Mouse (Mus musculus) limb, embryonic 13.5 days (tissue): Measurements from ENCODE around the gene Fam107b. TPM values are rescaled to one million over a fixed set of nuclear protein-coding genes. Genes with fewer than 3 reads are reported as not detected.

Experiments used
- ATAC-seq: fragments of 200-750 bp; cut with Nextera tagmentation; 2 replicates; pipeline ENCODE4 v1.8.0; 2017; ENCODE audit warnings: low read depth, moderate number of reproducible peaks, moderate TSS enrichment; ENCODE audit not compliant: low FRiP score
- H3K27ac ChIP-seq: fragments of 300-500 bp; sonication (generic); 2 replicates; pipeline ENCODE4 v1.5.1; 2015; ENCODE audit warnings: inconsistent platforms, mild to moderate bottlenecking, moderate library complexity
- H3K27me3 ChIP-seq: fragments of 300-500 bp; sonication (generic); 2 replicates; pipeline ENCODE4 v1.6.1; 2015; ENCODE audit warnings: mild to moderate bottlenecking, inconsistent platforms
- H3K36me3 ChIP-seq: fragments of 300-500 bp; sonication (generic); 2 replicates; pipeline ENCODE4 v1.6.1; 2015; ENCODE audit warnings: inconsistent platforms, mild to moderate bottlenecking, moderate library complexity
- H3K4me1 ChIP-seq: fragments of 300-500 bp; sonication (generic); 2 replicates; pipeline ENCODE4 v1.6.1; 2015; ENCODE audit warnings: inconsistent platforms
- H3K4me2 ChIP-seq: fragments of 300-500 bp; sonication (generic); replicated peaks from 2 replicates; pipeline ENCODE4 v1.6.1; 2015; ENCODE audit warnings: inconsistent platforms, mild to moderate bottlenecking, moderate library complexity
- H3K4me3 ChIP-seq: fragments of 300-500 bp; sonication (generic); 2 replicates; pipeline ENCODE4 v1.5.1; 2015; ENCODE audit warnings: moderate library complexity, mild to moderate bottlenecking, inconsistent platforms
- H3K9ac ChIP-seq: fragments of 300-500 bp; sonication (generic); 2 replicates; pipeline ENCODE4 v1.6.1; 2015; ENCODE audit warnings: mild to moderate bottlenecking, inconsistent platforms
- H3K9me3 ChIP-seq: fragments of 300-500 bp; sonication (generic); 2 replicates; pipeline ENCODE4 v1.6.1; 2016; ENCODE audit warnings: inconsistent platforms
- WGBS: fragments of 180-500 bp; shearing (Covaris S2); methylation state at CpG from one replicate; pipeline ENCODE4 v1.1.7; 2015; 5-methylcytosine and 5-hydroxymethylcytosine counted together
- polyA plus RNA-seq: library from polyadenylated mRNA; unstranded; fragments of >200 nt; fragmentation: Nextera tagmentation; extraction: Ambion mirVana; gene quantifications from 2 replicates; pipeline ENCODE4 v1.2.1, GENCODE M21; 2015

The Fam107b gene
- polyA plus RNA-seq, 1 experiment from 2014 or later = 34.9 TPM

DNA sequence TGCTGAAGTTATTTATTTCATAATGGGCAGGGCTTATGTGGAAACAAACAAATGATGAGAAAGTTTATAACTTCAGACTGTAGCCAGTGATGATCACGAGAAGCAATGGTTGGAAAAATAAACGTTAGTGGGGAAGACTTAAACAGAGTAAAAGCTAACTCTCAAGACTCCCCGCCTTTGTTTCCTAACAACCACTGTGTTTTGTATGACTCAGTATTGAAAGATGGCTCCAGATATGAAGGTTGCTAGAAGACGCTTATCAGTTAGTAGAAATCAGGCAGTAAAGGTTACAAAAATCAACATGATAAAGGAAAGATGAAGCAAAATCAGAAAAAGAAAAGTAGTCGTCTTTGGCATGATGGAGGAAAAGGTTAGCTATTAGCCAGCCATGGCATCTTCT, 78.9 kb downstream of the Fam107b start:
- 82% methylated on average over 5 of the region's 5 CpGs for WGBS
- no peak overlapping the region for H3K4me3 ChIP-seq
- no peak overlapping the region for H3K27ac ChIP-seq
- no peaks in the 10 kb centered on the region for H3K9me3 ChIP-seq
- ATAC-seq = no peak
- no peaks in the 10 kb centered on the region for H3K27me3 ChIP-seq
- no peaks in the 10 kb centered on the region for H3K36me3 ChIP-seq
- H3K9ac ChIP-seq = no peak overlapping the region
- no peaks in the 10 kb centered on the region for H3K4me1 ChIP-seq
- no peak overlapping the region for H3K4me2 ChIP-seq

DNA sequence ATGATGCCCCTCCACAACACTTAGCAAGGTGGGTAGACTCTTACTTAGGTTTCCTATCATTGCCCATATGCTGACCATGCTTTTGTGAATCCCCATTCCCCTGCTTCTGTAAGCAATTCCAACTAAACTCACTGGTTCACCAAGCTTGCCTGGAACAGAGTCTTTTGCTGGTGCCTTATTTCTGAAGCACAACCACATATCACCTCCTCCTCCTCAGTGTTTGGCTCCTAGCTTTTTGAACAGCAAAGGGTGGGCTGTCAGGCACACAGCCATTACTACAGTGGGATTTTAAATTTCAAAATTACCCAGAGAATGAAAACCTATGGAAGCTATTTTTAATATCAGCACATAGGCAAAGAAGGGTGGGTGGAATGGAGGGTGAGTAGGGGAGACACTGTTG, 84.3 kb downstream of the Fam107b start:
- no peak overlapping the region for H3K9ac ChIP-seq
- no peak overlapping the region for H3K4me3 ChIP-seq
- H3K27ac ChIP-seq = no peak overlapping the region
- H3K9me3 ChIP-seq = no peaks in the 10 kb centered on the region
- ATAC-seq = no peak
- no peak overlapping the region for H3K4me2 ChIP-seq
- no peaks in the 10 kb centered on the region for H3K27me3 ChIP-seq
- H3K4me1 ChIP-seq = peaks cover 16% of the 10 kb centered on the region
- no peaks in the 10 kb centered on the region for H3K36me3 ChIP-seq

DNA sequence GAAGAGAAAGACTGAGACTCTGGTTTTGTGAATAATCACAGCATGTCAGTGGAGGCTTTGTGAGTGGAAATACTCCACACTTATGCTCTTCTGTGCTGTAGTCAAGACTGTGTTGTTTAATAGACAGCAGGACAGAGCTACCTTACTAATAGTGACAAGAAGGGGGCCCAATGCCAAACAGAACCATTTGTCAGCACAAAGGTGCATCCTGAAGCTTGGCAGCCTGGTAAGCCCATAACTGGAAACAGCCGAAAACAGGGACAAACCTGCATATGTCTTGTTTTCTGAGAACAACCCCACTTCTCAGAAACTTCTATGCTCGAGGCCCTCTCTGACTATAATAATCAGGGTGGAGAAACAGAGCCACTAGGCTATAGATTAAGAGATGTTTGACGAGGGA, 85.8 kb downstream of the Fam107b start:
- Histone ChIP-seq H3K9ac (no peak overlapping the region), H3K4me3 (no peak overlapping the region), H3K4me2 (no peak overlapping the region), H3K27me3 (no peaks in the 10 kb centered on the region), H3K36me3 (no peaks in the 10 kb centered on the region), H3K27ac (no peak overlapping the region), H3K9me3 (no peaks in the 10 kb centered on the region), H3K4me1 (peaks cover 16% of the 10 kb centered on the region)
- 81% methylated on average over 3 of the region's 3 CpGs for WGBS
- ATAC-seq = no peak

DNA sequence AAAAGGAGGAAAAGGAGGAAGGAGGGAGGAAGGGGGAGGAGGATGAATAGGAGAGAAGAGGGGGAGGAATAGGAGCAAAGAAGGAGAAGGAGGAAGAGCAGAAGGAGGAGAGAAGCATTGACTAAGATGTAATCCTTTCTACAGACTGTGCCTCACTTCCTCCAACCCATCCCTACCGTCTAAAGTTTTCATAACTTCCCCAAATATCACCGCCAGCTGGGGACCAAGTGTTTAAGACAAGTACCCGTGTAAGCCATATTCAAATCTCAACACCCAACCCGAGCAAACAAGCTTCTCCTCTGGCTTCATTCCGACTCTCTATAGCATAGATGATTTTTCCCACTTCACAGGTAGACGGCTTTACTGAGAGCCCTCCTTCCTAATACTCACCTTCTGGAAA, 86.5 kb downstream of the Fam107b start:
- WGBS = 91% methylated on average over 6 of the region's 6 CpGs
- peaks cover 16% of the 10 kb centered on the region for H3K4me1 ChIP-seq
- ATAC-seq = no peak
- H3K27ac ChIP-seq = no peak overlapping the region
- no peaks in the 10 kb centered on the region for H3K9me3 ChIP-seq
- no peak overlapping the region for H3K4me3 ChIP-seq
- H3K36me3 ChIP-seq = no peaks in the 10 kb centered on the region
- no peak overlapping the region for H3K4me2 ChIP-seq
- no peaks in the 10 kb centered on the region for H3K27me3 ChIP-seq
- no peak overlapping the region for H3K9ac ChIP-seq

DNA sequence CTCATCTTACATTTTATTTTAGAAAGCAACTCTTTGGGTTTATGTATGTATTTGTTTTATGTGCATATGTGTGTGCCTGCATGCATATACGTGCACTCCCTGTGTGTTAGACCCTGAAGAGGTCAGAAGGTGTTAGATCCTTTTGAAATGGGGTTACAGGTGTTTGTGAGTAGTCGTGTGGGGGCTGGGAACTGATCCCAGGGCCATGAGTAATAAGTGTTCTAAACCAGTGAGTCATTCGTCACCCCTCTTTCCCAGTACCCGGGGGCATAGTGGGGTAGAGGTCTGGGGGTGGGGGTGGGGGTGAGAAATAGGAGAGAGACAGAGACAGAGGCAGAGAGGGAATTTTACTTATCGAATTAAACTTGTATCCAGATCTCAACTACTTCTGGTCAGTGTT, 87.1 kb downstream of the Fam107b start:
- WGBS = 71% methylated on average over 5 of the region's 5 CpGs
- Histone ChIP-seq H3K9me3 (no peaks in the 10 kb centered on the region), H3K4me1 (peaks cover 16% of the 10 kb centered on the region), H3K4me3 (no peak overlapping the region), H3K9ac (no peak overlapping the region), H3K36me3 (no peaks in the 10 kb centered on the region), H3K27ac (peak overlapping the region; percentile 8; the same call in 1 of the 2 replicates), H3K4me2 (no peak overlapping the region), H3K27me3 (no peaks in the 10 kb centered on the region)
- no peak for ATAC-seq

DNA sequence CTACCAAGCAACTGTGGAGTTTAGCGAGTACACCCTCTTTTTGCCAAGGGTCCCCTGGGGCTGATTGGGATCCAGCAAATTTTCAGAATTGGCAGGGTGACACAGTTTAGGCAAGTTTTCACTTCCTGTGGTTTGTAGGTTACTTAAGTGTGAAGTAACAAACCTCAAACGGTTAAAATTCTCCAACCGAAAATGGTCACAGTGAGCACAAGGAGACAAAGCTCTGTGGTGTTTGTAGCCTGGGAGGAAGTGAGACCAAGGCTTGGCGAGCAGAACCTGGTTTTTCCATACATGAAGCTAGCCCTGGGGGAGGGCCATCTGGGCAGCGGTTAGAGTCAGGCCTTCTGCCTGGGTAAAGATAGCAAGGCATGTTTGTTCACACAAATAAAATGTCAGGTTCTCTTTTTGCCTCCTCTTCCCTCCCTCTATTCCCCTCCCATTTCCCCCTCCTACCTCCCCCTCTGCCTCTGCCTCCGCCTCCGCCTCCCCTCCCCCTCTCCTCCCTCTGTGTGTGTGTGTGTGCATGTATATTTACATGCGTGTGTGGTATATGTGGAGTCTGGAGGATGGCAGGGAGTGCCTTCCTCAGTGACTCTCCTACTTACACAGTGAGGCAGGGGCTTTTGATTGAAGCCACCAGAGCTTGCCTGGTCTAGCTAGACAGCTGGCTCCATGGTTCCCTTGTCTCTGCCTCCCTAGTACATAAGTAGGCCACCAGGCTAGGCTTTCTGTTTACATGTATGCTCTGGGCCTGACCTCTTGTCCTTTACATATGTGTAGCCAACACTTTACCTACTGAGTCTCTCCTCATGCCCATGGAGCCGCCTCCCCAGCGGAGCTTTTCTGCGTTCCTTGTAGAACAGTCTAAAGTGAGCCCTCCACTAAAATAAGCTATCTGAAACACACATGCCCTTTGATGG, 87.8 kb downstream of the Fam107b start:
- Histone ChIP-seq H3K27ac (peak overlapping the region; percentile 8; the same call in 1 of the 2 replicates), H3K4me3 (no peak overlapping the region)
- no peak for ATAC-seq

DNA sequence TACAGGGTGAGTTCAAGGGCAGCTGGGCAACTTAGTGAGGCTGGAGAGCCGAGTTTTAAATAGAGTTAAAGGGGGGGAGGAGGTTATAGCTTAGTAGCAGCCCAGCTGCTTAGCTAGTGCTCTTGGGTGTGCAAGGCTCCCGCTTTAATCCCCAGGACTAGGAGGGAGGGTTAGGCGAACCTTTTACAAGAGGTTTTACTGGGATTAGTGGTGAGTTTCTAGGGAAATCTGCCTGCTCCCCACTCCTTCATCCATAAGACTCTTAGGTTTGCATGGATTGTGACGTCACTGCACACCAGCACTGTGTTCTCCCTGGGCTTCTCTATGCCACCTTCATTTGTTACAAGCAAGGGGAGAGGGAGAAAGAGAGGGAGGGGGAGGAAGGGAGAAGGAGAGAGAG, 88.6 kb downstream of the Fam107b start:
- WGBS = 22% methylated on average over 4 of the region's 4 CpGs
- Histone ChIP-seq H3K9me3 (no peaks in the 10 kb centered on the region), H3K4me3 (no peak overlapping the region), H3K4me1 (peaks cover 16% of the 10 kb centered on the region), H3K36me3 (no peaks in the 10 kb centered on the region), H3K27ac (no peak overlapping the region), H3K4me2 (no peak overlapping the region), H3K9ac (no peak overlapping the region), H3K27me3 (no peaks in the 10 kb centered on the region)
- ATAC-seq = no peak

More for the DNA sequence above, 87.8 kb downstream of the Fam107b start:
- H3K27me3 ChIP-seq = no peaks in the 10 kb centered on the region
- no peak overlapping the region for H3K4me2 ChIP-seq
- no peak overlapping the region for H3K9ac ChIP-seq
- H3K4me1 ChIP-seq = peaks cover 16% of the 10 kb centered on the region
- 59% methylated on average over 11 of the region's 11 CpGs for WGBS
- H3K9me3 ChIP-seq = no peaks in the 10 kb centered on the region
- no peaks in the 10 kb centered on the region for H3K36me3 ChIP-seq

DNA sequence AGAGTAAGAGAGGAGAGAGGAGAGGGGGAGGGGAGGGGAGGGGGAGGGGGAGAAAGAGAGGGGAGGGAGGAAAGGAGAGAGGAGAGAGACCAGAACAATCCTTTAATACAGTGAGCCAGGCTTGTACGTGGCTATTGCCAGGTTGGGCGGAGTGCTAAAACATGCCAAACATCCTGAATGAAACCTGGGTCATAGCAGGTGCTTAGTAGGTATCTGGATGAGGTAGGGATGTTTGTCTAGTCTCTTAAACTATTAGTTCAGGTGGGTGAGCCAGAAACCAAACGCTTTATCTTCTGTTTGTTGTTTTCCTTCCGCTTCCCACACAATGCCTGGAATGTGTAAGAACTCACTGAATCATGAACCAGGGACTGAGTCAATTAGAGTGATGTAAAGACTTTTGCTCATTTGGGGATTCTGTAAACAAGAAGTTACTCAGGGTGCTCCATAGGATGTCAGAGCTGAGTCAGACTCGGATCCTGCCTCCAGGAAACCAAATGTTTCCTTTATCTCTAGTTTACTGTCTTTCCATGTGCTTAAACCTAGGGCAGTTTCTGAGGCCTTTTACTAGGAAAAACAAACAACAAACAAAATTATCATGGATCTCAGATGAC, 89.1 kb downstream of the Fam107b start:
- H3K4me2 ChIP-seq = no peak overlapping the region
- no peaks in the 10 kb centered on the region for H3K27me3 ChIP-seq
- no peak overlapping the region for H3K9ac ChIP-seq
- H3K27ac ChIP-seq = no peak overlapping the region
- ATAC-seq = no peak
- no peaks in the 10 kb centered on the region for H3K36me3 ChIP-seq
- no peaks in the 10 kb centered on the region for H3K9me3 ChIP-seq
- WGBS = 51% methylated on average over 5 of the region's 5 CpGs
- no peak overlapping the region for H3K4me3 ChIP-seq
- peaks cover 16% of the 10 kb centered on the region for H3K4me1 ChIP-seq

DNA sequence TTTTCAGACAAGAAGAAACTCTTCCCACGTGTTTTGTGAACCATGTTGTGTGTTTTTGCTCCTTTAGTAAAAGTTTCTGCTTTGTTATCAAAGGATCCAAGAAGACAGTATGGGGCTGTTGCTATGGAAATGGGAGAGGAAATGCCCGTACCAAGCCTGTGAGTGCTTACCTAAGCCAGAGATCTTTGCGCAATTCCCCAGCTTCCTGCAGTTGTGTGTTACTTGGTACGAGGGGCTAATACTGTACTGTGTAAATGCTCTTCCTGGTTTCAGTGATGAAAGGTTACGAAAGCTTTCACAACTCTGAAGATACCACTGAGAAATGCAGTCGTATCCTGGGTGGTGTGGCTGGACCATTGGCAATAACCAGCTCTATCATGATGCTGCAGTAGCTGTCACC, 93.8 kb downstream of the Fam107b start:
- Histone ChIP-seq H3K4me1 (no peaks in the 10 kb centered on the region), H3K36me3 (no peaks in the 10 kb centered on the region), H3K9me3 (no peaks in the 10 kb centered on the region), H3K27me3 (no peaks in the 10 kb centered on the region), H3K4me2 (no peak overlapping the region), H3K4me3 (no peak overlapping the region), H3K9ac (no peak overlapping the region), H3K27ac (no peak overlapping the region)
- ATAC-seq = no peak
- 67% methylated on average over 6 of the region's 6 CpGs for WGBS

DNA sequence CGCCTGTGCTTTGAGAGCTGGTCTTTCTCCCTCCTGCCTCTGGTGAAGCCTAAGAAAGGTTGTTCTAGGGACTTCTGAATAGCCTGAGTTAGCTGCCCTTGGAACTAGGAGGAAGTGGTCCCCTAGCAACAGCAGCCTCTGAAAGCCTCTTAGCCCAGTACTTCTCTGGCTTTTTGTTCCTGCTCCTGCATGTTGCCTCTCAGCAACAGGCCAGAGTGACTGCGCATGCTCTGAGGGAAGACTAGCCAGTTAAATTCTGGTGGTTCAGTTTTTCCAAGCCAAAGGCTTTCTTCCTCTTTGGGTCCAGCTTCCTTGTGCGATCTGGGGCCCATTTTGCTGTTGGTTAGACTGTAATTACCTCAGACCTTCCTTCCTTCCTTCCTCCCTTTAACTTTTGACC, 98.4 kb downstream of the Fam107b start:
- Histone ChIP-seq H3K9ac (no peak overlapping the region), H3K4me3 (no peak overlapping the region), H3K27me3 (no peaks in the 10 kb centered on the region), H3K4me1 (no peaks in the 10 kb centered on the region), H3K9me3 (no peaks in the 10 kb centered on the region), H3K4me2 (no peak overlapping the region), H3K27ac (no peak overlapping the region), H3K36me3 (no peaks in the 10 kb centered on the region)
- no peak for ATAC-seq
- 77% methylated on average over 3 of the region's 3 CpGs for WGBS

DNA sequence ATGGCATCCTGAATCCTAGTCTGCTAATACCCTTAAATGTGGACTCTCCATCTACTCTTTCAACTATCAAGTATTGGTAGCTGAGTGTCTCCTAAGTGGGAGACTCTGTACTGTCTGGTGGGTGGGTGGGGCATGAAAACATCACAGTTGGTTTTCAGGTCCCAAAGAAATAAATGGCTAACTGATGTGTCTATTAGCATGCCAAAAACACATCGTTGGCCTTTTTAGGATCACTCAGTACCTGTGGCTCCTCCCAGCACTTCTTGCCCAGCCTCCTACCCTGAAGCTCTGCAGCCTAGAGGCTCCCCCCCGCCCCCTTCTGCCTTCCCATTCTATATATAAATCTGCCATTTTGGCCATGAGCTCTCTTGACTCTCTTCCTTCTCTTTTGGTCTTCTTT, 99.4 kb downstream of the Fam107b start:
- Histone ChIP-seq H3K9me3 (no peaks in the 10 kb centered on the region), H3K4me1 (no peaks in the 10 kb centered on the region), H3K27me3 (no peaks in the 10 kb centered on the region), H3K36me3 (no peaks in the 10 kb centered on the region), H3K4me3 (no peak overlapping the region), H3K9ac (no peak overlapping the region), H3K4me2 (no peak overlapping the region), H3K27ac (no peak overlapping the region)
- no peak for ATAC-seq
- WGBS = 64% methylated on average over 2 of the region's 2 CpGs

DNA sequence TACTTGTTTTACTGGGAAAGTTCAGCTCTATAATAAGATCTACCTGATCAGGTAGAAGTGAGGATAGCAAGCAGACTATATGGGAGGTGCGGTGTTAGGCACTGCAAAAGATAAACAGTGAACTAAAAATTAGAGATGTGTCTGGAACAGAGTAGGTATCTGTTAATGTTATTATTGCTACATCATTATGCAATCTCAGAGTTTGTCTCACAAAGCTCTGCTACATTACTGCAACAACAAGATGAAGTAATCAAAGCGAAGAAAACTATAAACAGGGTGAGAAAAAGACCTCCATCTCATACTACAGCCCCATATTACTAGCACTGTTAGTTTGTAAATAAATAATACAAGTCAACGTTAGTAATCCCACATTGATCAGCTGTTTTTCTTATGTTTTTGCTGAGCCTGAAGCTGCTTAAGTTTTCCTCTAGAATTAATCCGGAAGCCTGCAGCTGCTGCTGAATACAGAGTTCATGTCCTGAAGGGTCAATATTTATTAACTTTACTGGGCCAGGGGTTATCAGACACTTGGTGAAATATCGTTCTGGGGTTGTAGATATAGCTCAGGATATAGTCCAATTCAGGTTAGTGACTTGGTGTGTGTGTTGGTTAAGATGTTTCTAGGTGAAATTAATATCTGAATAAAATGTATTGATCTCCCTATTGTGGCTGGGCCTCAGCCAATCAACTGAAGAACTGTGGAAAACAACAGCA, 102.5 kb downstream of the Fam107b start:
- Histone ChIP-seq H3K9ac (no peak overlapping the region), H3K27ac (no peak overlapping the region), H3K27me3 (no peaks in the 10 kb centered on the region), H3K9me3 (no peaks in the 10 kb centered on the region), H3K4me1 (no peaks in the 10 kb centered on the region), H3K4me3 (no peak overlapping the region), H3K36me3 (no peaks in the 10 kb centered on the region), H3K4me2 (no peak overlapping the region)
- WGBS = 76% methylated on average over 5 of the region's 5 CpGs
- ATAC-seq = no peak
